8 mouse cellular contexts compared by ENCODE assay signal in genomic region chr17:56761991-56762410, GRCm38 (mm10). TPM values are rescaled to one million over a fixed set of nuclear protein-coding genes. Genes with fewer than 3 reads are reported as not detected.
DNase-seq lines count a peak whose midpoint lies in the region; ATAC-seq lines count a peak whose summit lies in the region.

No protein-coding gene starts in this region.

- peak overlapping the region; percentile 67 for H3K9ac ChIP-seq in heart, embryonic 14.5 days (ENCODE audit: low read length)
- H3K9ac ChIP-seq in liver, embryonic 15.5 days: peak overlapping the region; percentile 64
- H3K9ac ChIP-seq in neural tube, embryonic 12.5 days: peak overlapping the region; percentile 51

- WGBS in heart, embryonic 14.5 days: under 1% methylated on average over 20 of the region's 28 CpGs
- 0% methylated on average over 28 of the region's 28 CpGs for WGBS in liver, embryonic 15.5 days (ENCODE audit: insufficient replicate concordance)
- under 1% methylated on average over 25 of the region's 28 CpGs for WGBS in neural tube, embryonic 12.5 days

- peak; percentile 94 for DNase-seq in kidney, postnatal 14 days
- peak; percentile 71 for DNase-seq in telencephalon, adult 2 months (ENCODE audit: low read depth, low spot score)

- peak overlapping the region; percentile 81 for H3K4me2 ChIP-seq in heart, embryonic 14.5 days (ENCODE audit: low read length)
- peak overlapping the region; percentile 96 for H3K4me2 ChIP-seq in liver, embryonic 15.5 days
- H3K4me2 ChIP-seq in neural tube, embryonic 12.5 days (replicated peaks): peak overlapping the region; percentile 69

- H3K9me3 ChIP-seq in heart, embryonic 14.5 days (ENCODE audit: control insufficient read depth, low read length): no peaks in the 10 kb centered on the region
- no peaks in the 10 kb centered on the region for H3K9me3 ChIP-seq in liver, embryonic 15.5 days (replicated peaks)
- no peaks in the 10 kb centered on the region for H3K9me3 ChIP-seq in neural tube, embryonic 12.5 days

- peak; percentile 33 for ATAC-seq in CD4-positive, CD25-positive, alpha-beta regulatory T cell, adult 4 months
- ATAC-seq in erythroid progenitor cell, adult 5-6 weeks (replicated peaks; ENCODE audit: low FRiP score, poor library complexity, severe bottlenecking): peak; percentile 62
- peak; percentile 37 for ATAC-seq in heart, embryonic 14.5 days (ENCODE audit: insufficient number of reproducible peaks, insufficient read depth, low FRiP score, low read depth)
- peak; percentile 66 for ATAC-seq in liver, embryonic 15.5 days (ENCODE audit: insufficient read depth)
- peak; percentile 23 for ATAC-seq in neural tube, embryonic 12.5 days (ENCODE audit: low FRiP score, low read depth)

- 0 out of 2 replicates have a peak overlapping the region, but pooled peaks have one; percentile 55 for H3K27ac ChIP-seq in brown adipose tissue, adult 24 weeks (replicated peaks; ENCODE audit: low read depth, low read length)
- peak overlapping the region; percentile 87 to 90 for H3K27ac ChIP-seq in heart, embryonic 14.5 days (replicated peaks in 1 of 2; ENCODE audit: control insufficient read depth in 1 of 2, insufficient read depth in 1 of 2, low read depth in 2 of 2, low read length in 2 of 2)
- peak overlapping the region; percentile 96 for H3K27ac ChIP-seq in liver, embryonic 15.5 days (replicated peaks)
- peak overlapping the region; percentile 88 for H3K27ac ChIP-seq in neural tube, embryonic 12.5 days

- H3K4me1 ChIP-seq in brown adipose tissue, adult 24 weeks (ENCODE audit: control insufficient read depth, insufficient read depth, insufficient read length, low read length): peaks cover 12% of the 10 kb centered on the region
- H3K4me1 ChIP-seq in heart, embryonic 14.5 days (ENCODE audit: control insufficient read depth in 2 of 2, insufficient read depth in 2 of 2, low read length in 2 of 2): peaks cover 20 to 35% of the 10 kb centered on the region in 2 experiments
- H3K4me1 ChIP-seq in liver, embryonic 15.5 days (replicated peaks): peaks cover 79% of the 10 kb centered on the region
- peaks cover 35% of the 10 kb centered on the region for H3K4me1 ChIP-seq in neural tube, embryonic 12.5 days

- H3K4me3 ChIP-seq in brown adipose tissue, adult 24 weeks (ENCODE audit: insufficient read depth, low read depth, low read length): peak overlapping the region; percentile 59
- peak overlapping the region; percentile 44 to 55 for H3K4me3 ChIP-seq in heart, embryonic 14.5 days (ENCODE audit: control insufficient read depth in 1 of 2, insufficient read depth in 1 of 2, low read depth in 1 of 2, low read length in 2 of 2)
- H3K4me3 ChIP-seq in liver, embryonic 15.5 days (replicated peaks): peak overlapping the region; percentile 80
- H3K4me3 ChIP-seq in neural tube, embryonic 12.5 days: peak overlapping the region; percentile 43

- peaks cover 7% of the 10 kb centered on the region for H3K36me3 ChIP-seq in heart, embryonic 14.5 days (ENCODE audit: control insufficient read depth, insufficient read depth, low read length)
- peaks cover 6% of the 10 kb centered on the region for H3K36me3 ChIP-seq in liver, embryonic 15.5 days (replicated peaks)
- H3K36me3 ChIP-seq in neural tube, embryonic 12.5 days: peaks cover 6% of the 10 kb centered on the region

- H3K27me3 ChIP-seq in heart, embryonic 14.5 days (ENCODE audit: control insufficient read depth, insufficient read depth, low read length): peaks cover 15% of the 10 kb centered on the region
- peaks cover 21% of the 10 kb centered on the region for H3K27me3 ChIP-seq in liver, embryonic 15.5 days
- peaks cover 32% of the 10 kb centered on the region for H3K27me3 ChIP-seq in neural tube, embryonic 12.5 days (replicated peaks)

RNA-seq across cellular contexts. Expression of gene Dus3l, which starts 2.6 kb away (rescaled TPM):
- 10 to 100 TPM; 30.3 to 41.2 TPM for polyA plus RNA-seq in CD4-positive, CD25-positive, alpha-beta regulatory T cell, adult 4 months (2017; shearing (Covaris generic))
- polyA plus RNA-seq in brown adipose tissue, adult 24 weeks (2012; ENCODE audit: insufficient read depth, insufficient read length, missing spikeins): 4.6 and 13.1 TPM in 2 replicates
- total RNA-seq in erythroid progenitor cell, adult 5-6 weeks (2015; ENCODE audit: low replicate concordance): 6.5 and 7.1 TPM in 2 replicates
- total RNA-seq in erythroid progenitor cell, adult 5-6 weeks (2017; ENCODE audit: low replicate concordance): 3.0 and 5.4 TPM in 2 replicates
- 28.8 and 31.3 TPM in 2 replicates for polyA plus RNA-seq in heart, embryonic 14.5 days (2014; fragmentation: Nextera tagmentation; extraction: Ambion mirVana)
- polyA plus RNA-seq in liver, embryonic 15.5 days (2015; fragmentation: Nextera tagmentation; extraction: Ambion mirVana): 12.5 and 14.4 TPM in 2 replicates
- polyA plus RNA-seq in neural tube, embryonic 12.5 days (2016; fragmentation: Nextera tagmentation; extraction: Ambion mirVana): 49.3 and 54.3 TPM in 2 replicates

RNA-seq across cellular contexts. Expression of gene Nrtn, which starts 4.7 kb away (rescaled TPM):
- not detected for polyA plus RNA-seq in CD4-positive, CD25-positive, alpha-beta regulatory T cell, adult 4 months (2017; shearing (Covaris generic))
- 5.1 and 7.5 TPM in 2 replicates for polyA plus RNA-seq in brown adipose tissue, adult 24 weeks (2012; ENCODE audit: insufficient read depth, insufficient read length, missing spikeins)
- not detected in 2 replicates for total RNA-seq in erythroid progenitor cell, adult 5-6 weeks (2015; ENCODE audit: low replicate concordance)
- total RNA-seq in erythroid progenitor cell, adult 5-6 weeks (2017; ENCODE audit: low replicate concordance): not detected in 2 replicates
- polyA plus RNA-seq in heart, embryonic 14.5 days (2014; fragmentation: Nextera tagmentation; extraction: Ambion mirVana): 31.0 and 31.5 TPM in 2 replicates
- polyA plus RNA-seq in liver, embryonic 15.5 days (2015; fragmentation: Nextera tagmentation; extraction: Ambion mirVana): 1.1 and 1.6 TPM in 2 replicates
- polyA plus RNA-seq in neural tube, embryonic 12.5 days (2016; fragmentation: Nextera tagmentation; extraction: Ambion mirVana): 3.4 and 3.7 TPM in 2 replicates

RNA-seq across cellular contexts. Expression of gene Prr22, which starts 8.0 kb away (rescaled TPM):
- polyA plus RNA-seq in CD4-positive, CD25-positive, alpha-beta regulatory T cell, adult 4 months (2017; shearing (Covaris generic)): 1 to 10 TPM in 1 of 2 experiments, under 1 TPM in 1; 0.24 to 1.1 TPM
- not detected in 2 replicates for polyA plus RNA-seq in brown adipose tissue, adult 24 weeks (2012; ENCODE audit: insufficient read depth, insufficient read length, missing spikeins)
- not detected in 2 replicates for total RNA-seq in erythroid progenitor cell, adult 5-6 weeks (2015; ENCODE audit: low replicate concordance)
- not detected in 2 replicates for total RNA-seq in erythroid progenitor cell, adult 5-6 weeks (2017; ENCODE audit: low replicate concordance)
- polyA plus RNA-seq in heart, embryonic 14.5 days (2014; fragmentation: Nextera tagmentation; extraction: Ambion mirVana): 0.96 and 1.2 TPM in 2 replicates
- 0.23 and 0.60 TPM in 2 replicates for polyA plus RNA-seq in liver, embryonic 15.5 days (2015; fragmentation: Nextera tagmentation; extraction: Ambion mirVana)
- polyA plus RNA-seq in neural tube, embryonic 12.5 days (2016; fragmentation: Nextera tagmentation; extraction: Ambion mirVana): 1.6 and 1.8 TPM in 2 replicates

RNA-seq across cellular contexts. Expression of gene Vmac, which starts 44.2 kb away (rescaled TPM):
- 1 to 10 TPM; 5.8 to 8.2 TPM for polyA plus RNA-seq in CD4-positive, CD25-positive, alpha-beta regulatory T cell, adult 4 months (2017; shearing (Covaris generic))
- polyA plus RNA-seq in brown adipose tissue, adult 24 weeks (2012; ENCODE audit: insufficient read depth, insufficient read length, missing spikeins): 9.9 and 13.8 TPM in 2 replicates
- total RNA-seq in erythroid progenitor cell, adult 5-6 weeks (2015; ENCODE audit: low replicate concordance): 2.1 and 2.2 TPM in 2 replicates
- total RNA-seq in erythroid progenitor cell, adult 5-6 weeks (2017; ENCODE audit: low replicate concordance): not detected in 2 replicates
- 17.7 TPM in 2 replicates for polyA plus RNA-seq in heart, embryonic 14.5 days (2014; fragmentation: Nextera tagmentation; extraction: Ambion mirVana)
- polyA plus RNA-seq in liver, embryonic 15.5 days (2015; fragmentation: Nextera tagmentation; extraction: Ambion mirVana): 2.4 and 2.6 TPM in 2 replicates
- 15.0 and 16.3 TPM in 2 replicates for polyA plus RNA-seq in neural tube, embryonic 12.5 days (2016; fragmentation: Nextera tagmentation; extraction: Ambion mirVana)

RNA-seq across cellular contexts. Expression of gene Ndufa11, which starts 44.4 kb away (rescaled TPM):
- 100 to 1,000 TPM; 225 to 227 TPM for polyA plus RNA-seq in CD4-positive, CD25-positive, alpha-beta regulatory T cell, adult 4 months (2017; shearing (Covaris generic))
- polyA plus RNA-seq in brown adipose tissue, adult 24 weeks (2012; ENCODE audit: insufficient read depth, insufficient read length, missing spikeins): 597 and 872 TPM in 2 replicates
- 46.5 and 90.1 TPM in 2 replicates for total RNA-seq in erythroid progenitor cell, adult 5-6 weeks (2015; ENCODE audit: low replicate concordance)
- 54.2 and 67.9 TPM in 2 replicates for total RNA-seq in erythroid progenitor cell, adult 5-6 weeks (2017; ENCODE audit: low replicate concordance)
- polyA plus RNA-seq in heart, embryonic 14.5 days (2014; fragmentation: Nextera tagmentation; extraction: Ambion mirVana): 1,100 and 1,119 TPM in 2 replicates
- 210 and 226 TPM in 2 replicates for polyA plus RNA-seq in liver, embryonic 15.5 days (2015; fragmentation: Nextera tagmentation; extraction: Ambion mirVana)
- polyA plus RNA-seq in neural tube, embryonic 12.5 days (2016; fragmentation: Nextera tagmentation; extraction: Ambion mirVana): 404 and 428 TPM in 2 replicates

Comparison
In these comparisons a context has a peak if more than half of its experiments do, and no peak if none do; other contexts are left out.
1. Peak in every context shown above with its lines: DNase-seq, ATAC-seq, H3K4me3 ChIP-seq and H3K27ac ChIP-seq.